Mouse (Mus musculus): Measurements from ENCODE around the gene Camkmt.

GRCm38 (mm10) chr17:85319779-85320300 lies 229.5 kb downstream of the Camkmt start:
- no peak for TF ChIP-seq POLR2A (IDR thresholded peaks at IDR 0.05; ENCODE audit: control insufficient read depth in 1 of 2, insufficient read depth in 1 of 2, low read depth in 1 of 2, low read length in 2 of 2, poor library complexity in 1 of 2)
- TF ChIP-seq POLR2AphosphoS5 (IDR thresholded peaks at IDR 0.05; ENCODE audit: borderline replicate concordance, low read depth, low read length) = no peak
- TF ChIP-seq SIN3A (IDR thresholded peaks at IDR 0.05; ENCODE audit: low read length) = no peak
- TF ChIP-seq POLR2AphosphoS2 (IDR thresholded peaks at IDR 0.05; ENCODE audit: low read length) = no peak
- no peak for TF ChIP-seq CHD2 (IDR thresholded peaks at IDR 0.05; ENCODE audit: low read length)
- no peak for TF ChIP-seq MXI1 (IDR thresholded peaks at IDR 0.05; ENCODE audit: low read depth, low read length)
